Mouse (Mus musculus): Measurements from ENCODE around the gene Kif7. TPM values are rescaled to one million over a fixed set of nuclear protein-coding genes. Genes with fewer than 3 reads are reported as not detected.
A peak's percentile ranks its signal among the peaks of the same experiment; 100 is the strongest.

Gene Kif7
- total RNA-seq (2021), result 1 to 10 TPM; 1.2 to 1.3 TPM
- 0.80 and 0.94 TPM in 2 replicates for polyA plus RNA-seq (2012; rRNA removed)
- long read RNA-seq, full-length matches to known transcripts, result 1 of 1 reads
- long read RNA-seq, partial matches to known transcripts, result 0 of 1 reads
- long read RNA-seq, other reads (novel, unspliced or antisense), result 0 of 1 reads

DNA sequence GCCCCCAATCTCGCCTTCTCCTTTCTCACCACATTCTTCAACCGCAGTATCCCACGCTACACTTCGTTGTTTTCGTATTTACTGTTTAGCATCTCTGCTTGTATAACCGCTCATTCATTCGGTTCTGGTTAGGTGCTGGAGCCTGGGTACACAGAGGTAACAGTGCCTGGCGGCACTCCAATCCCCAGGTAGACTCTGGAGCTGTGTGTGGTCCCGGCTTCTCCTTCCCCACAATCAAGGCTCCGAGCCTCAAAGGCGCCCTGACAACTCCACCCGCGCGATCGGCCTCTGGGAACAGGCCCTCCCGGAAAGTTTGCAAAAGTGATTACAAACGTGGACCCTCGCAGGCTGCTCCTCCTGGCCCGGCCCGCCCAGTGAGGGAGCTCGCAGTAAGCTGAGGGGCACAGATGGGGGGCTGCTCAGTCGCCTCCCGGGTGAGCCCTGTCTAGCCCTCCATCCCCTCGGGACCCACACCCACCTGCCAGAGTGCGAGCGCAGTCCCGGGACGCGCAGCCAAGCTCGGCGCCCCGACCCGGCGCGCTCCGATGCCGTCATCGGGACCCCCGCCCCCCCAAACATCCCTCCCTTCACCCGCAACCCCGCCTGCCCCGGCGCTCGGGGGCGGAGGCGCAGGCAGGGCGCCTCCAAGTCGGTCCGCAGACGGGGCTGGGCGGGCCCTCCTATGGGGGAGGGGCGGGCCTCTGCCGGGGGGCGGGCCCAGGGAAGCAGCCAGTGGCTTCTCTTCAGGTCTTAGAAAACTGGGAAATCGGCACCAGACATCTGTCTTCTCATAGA lies at the start of gene Kif7:
TSS of gene Kif7 (minus strand) at position 534 of the 795 bp plus-strand sequence.
- H3K4me3 ChIP-seq, result peak within 1 kb of the TSS; percentile 80
- no peaks in the 10 kb centered on the region for H3K27me3 ChIP-seq (ENCODE audit: control insufficient read depth, insufficient read depth, low read length)
- H3K79me2 ChIP-seq (replicated peaks; ENCODE audit: control insufficient read depth, insufficient read depth, low read length), result no peaks in the 10 kb centered on the region
- DNase-seq, result peak; percentile 87
- WGBS, result 2% methylated on average over 44 of the region's 55 CpGs
- H3K36me3 ChIP-seq (ENCODE audit: control insufficient read depth, insufficient read depth, low read length), result no peaks in the 10 kb centered on the region
- no peak within 1 kb of the TSS; the same call in 1 of the 2 replicates for H3K27ac ChIP-seq
- no peaks in the 10 kb centered on the region; the same call in 1 of the 2 replicates for H3K4me1 ChIP-seq (ENCODE audit: control insufficient read depth, insufficient read depth, low read length)
- no peak for TF ChIP-seq EP300 (IDR thresholded peaks at IDR 0.05; ENCODE audit: insufficient read depth, low read depth, low read length)
- no peak for TF ChIP-seq CTCF (IDR thresholded peaks at IDR 0.05)
- TF ChIP-seq POLR2A (IDR thresholded peaks at IDR 0.05; ENCODE audit: insufficient read depth, low read depth, low read length), result no peak
- intact Hi-C loops (cut with DNase I), result no loop called here
- H3K9ac ChIP-seq (ENCODE audit: low read depth, low read length), result peak within 1 kb of the TSS; percentile 86

DNA sequence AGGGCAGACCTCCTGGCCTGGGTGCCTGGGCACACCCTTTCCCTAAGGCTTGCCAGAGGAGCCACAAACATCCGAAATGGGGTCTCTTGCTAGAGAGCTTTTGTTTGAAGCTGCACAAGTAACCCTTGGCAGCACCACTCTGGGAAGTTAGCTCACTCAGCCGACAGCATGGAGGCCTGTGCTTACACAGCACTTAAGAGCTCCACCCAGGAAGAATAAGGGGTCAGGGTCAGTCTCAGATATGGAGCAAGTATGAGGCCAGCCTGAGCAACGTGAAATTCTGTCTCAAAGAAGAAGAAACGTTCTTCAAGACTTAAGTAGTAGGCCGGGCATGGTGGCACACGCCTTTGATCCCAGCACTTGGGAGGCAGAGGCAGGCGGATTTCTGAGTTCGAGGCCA lies 46.6 kb upstream of the Kif7 start:
- Histone ChIP-seq H3K4me1 (ENCODE audit: control insufficient read depth, insufficient read depth, low read length) (no peaks in the 10 kb centered on the region), H3K9ac (ENCODE audit: low read depth, low read length) (no peak overlapping the region), H3K27ac (no peak overlapping the region), H3K79me2 (replicated peaks; ENCODE audit: control insufficient read depth, insufficient read depth, low read length) (no peaks in the 10 kb centered on the region), H3K36me3 (ENCODE audit: control insufficient read depth, insufficient read depth, low read length) (no peaks in the 10 kb centered on the region), H3K27me3 (ENCODE audit: control insufficient read depth, insufficient read depth, low read length) (no peaks in the 10 kb centered on the region), H3K4me3 (no peak overlapping the region)
- intact Hi-C loops (cut with DNase I), result no loop called here
- TF ChIP-seq POLR2A (IDR thresholded peaks at IDR 0.05; ENCODE audit: insufficient read depth, low read depth, low read length), result no peak
- no peak for TF ChIP-seq CTCF (IDR thresholded peaks at IDR 0.05)
- no peak for TF ChIP-seq EP300 (IDR thresholded peaks at IDR 0.05; ENCODE audit: insufficient read depth, low read depth, low read length)
- 66% methylated on average over 8 of the region's 8 CpGs for WGBS
- DNase-seq, result no peak

DNA sequence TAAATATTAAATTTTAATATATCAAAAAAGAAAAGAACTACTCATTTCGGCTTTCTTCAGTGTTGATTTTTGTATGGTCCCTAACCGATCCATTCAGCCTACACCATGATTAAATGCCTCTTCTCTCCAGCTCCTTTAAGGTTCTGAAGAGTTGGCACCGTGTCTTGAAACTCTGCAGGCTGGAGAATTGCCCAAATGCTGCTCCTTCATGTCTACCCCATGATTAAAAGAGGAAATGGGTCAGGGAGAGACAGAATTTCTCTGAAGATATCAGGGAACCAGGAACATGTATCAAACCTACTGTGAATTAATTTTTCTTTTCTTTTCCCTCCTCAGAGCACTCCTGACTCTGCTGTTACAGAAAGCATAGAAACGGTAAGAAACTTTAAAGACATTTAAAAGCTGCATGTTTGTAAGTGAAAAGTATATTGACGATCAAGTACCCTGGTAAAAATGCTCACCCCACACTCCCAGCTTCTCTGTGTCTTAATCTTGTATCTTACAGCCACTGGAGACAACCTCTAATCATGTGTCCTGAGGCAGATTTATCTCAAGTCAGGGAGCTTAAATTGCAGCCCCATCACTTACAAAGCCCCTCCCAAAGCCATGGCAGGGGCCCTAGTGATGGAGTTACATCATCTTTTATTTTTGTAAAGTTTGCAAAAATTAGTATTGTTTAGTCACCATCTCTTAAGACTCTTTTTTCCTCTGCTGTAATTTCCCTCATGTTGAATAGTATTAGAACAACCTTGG lies 45.8 kb upstream of the Kif7 start:
- Histone ChIP-seq H3K9ac (ENCODE audit: low read depth, low read length) (no peak overlapping the region), H3K27me3 (ENCODE audit: control insufficient read depth, insufficient read depth, low read length) (no peaks in the 10 kb centered on the region), H3K79me2 (replicated peaks; ENCODE audit: control insufficient read depth, insufficient read depth, low read length) (no peaks in the 10 kb centered on the region), H3K27ac (no peak overlapping the region), H3K4me1 (ENCODE audit: control insufficient read depth, insufficient read depth, low read length) (no peaks in the 10 kb centered on the region), H3K4me3 (no peak overlapping the region), H3K36me3 (ENCODE audit: control insufficient read depth, insufficient read depth, low read length) (no peaks in the 10 kb centered on the region)
- DNase-seq, result no peak
- 54% methylated on average over 5 of the region's 5 CpGs for WGBS
- TF ChIP-seq CTCF (IDR thresholded peaks at IDR 0.05), result no peak
- TF ChIP-seq POLR2A (IDR thresholded peaks at IDR 0.05; ENCODE audit: insufficient read depth, low read depth, low read length), result no peak
- TF ChIP-seq EP300 (IDR thresholded peaks at IDR 0.05; ENCODE audit: insufficient read depth, low read depth, low read length), result no peak
- intact Hi-C loops (cut with DNase I), result no loop called here

DNA sequence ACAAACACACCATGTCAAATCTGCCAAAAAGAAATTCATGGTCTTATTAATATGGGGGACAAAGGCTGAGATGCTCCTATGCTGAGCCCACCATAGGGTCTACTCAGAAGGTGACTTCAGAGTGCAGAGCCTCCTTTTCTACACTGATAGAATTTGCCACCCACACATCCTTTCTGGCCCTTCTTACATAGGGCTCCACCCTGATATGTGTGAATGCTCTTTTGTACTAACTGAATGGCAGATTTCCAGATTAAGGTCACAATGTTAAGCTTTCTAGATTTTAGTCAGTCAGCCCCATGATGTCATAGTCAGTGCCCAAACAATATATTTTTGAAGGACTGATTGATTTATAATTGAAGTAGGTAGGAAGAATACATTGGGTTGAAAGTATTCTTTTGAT lies 44.2 kb upstream of the Kif7 start:
- no peak overlapping the region for H3K27ac ChIP-seq
- no peak for TF ChIP-seq EP300 (IDR thresholded peaks at IDR 0.05; ENCODE audit: insufficient read depth, low read depth, low read length)
- TF ChIP-seq POLR2A (IDR thresholded peaks at IDR 0.05; ENCODE audit: insufficient read depth, low read depth, low read length), result no peak
- no peak for TF ChIP-seq CTCF (IDR thresholded peaks at IDR 0.05)
- H3K36me3 ChIP-seq (ENCODE audit: control insufficient read depth, insufficient read depth, low read length), result no peaks in the 10 kb centered on the region
- H3K9ac ChIP-seq (ENCODE audit: low read depth, low read length), result no peak overlapping the region
- H3K4me1 ChIP-seq (ENCODE audit: control insufficient read depth, insufficient read depth, low read length), result no peaks in the 10 kb centered on the region
- no peak for DNase-seq
- no peak overlapping the region for H3K4me3 ChIP-seq
- no peaks in the 10 kb centered on the region for H3K79me2 ChIP-seq (replicated peaks; ENCODE audit: control insufficient read depth, insufficient read depth, low read length)
- intact Hi-C loops (cut with DNase I), result no loop called here
- no peaks in the 10 kb centered on the region for H3K27me3 ChIP-seq (ENCODE audit: control insufficient read depth, insufficient read depth, low read length)

DNA sequence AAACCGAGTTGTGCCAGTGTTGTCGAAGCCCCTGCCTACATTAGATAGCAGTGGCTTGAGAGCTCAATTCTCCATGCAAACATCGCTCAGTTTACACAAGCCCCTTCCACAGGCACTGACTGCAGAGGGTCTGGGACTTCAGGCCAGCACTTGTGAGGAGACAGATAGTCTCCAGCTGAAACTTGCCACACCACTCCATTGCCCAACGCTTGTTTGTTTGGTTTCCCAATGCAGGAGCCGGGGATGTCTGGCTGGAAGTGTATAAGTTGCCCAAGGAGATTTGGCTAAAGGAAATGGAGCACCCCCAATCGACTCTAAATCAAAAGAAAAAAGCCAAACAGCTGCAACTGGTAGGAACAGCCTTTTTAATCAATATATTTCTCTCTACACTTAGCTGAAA lies 42.7 kb upstream of the Kif7 start:
- intact Hi-C loops (cut with DNase I), result no loop called here
- Histone ChIP-seq H3K27ac (no peak overlapping the region), H3K4me3 (no peak overlapping the region), H3K4me1 (ENCODE audit: control insufficient read depth, insufficient read depth, low read length) (no peaks in the 10 kb centered on the region), H3K27me3 (ENCODE audit: control insufficient read depth, insufficient read depth, low read length) (no peaks in the 10 kb centered on the region), H3K36me3 (ENCODE audit: control insufficient read depth, insufficient read depth, low read length) (no peaks in the 10 kb centered on the region), H3K79me2 (replicated peaks; ENCODE audit: control insufficient read depth, insufficient read depth, low read length) (no peaks in the 10 kb centered on the region), H3K9ac (ENCODE audit: low read depth, low read length) (no peak overlapping the region)
- WGBS, result 61% methylated on average over 6 of the region's 6 CpGs
- no peak for DNase-seq
- TF ChIP-seq EP300 (IDR thresholded peaks at IDR 0.05; ENCODE audit: insufficient read depth, low read depth, low read length) (no peak), POLR2A (IDR thresholded peaks at IDR 0.05; ENCODE audit: insufficient read depth, low read depth, low read length) (no peak), CTCF (IDR thresholded peaks at IDR 0.05) (no peak)
